Mouse (Mus musculus): ENCODE measurements around the gene Ccdc42. TPM values are rescaled to one million over a fixed set of nuclear protein-coding genes. Genes with fewer than 3 reads are reported as not detected.

The Ccdc42 gene
- 0.58 TPM in 1 of 2 replicates, not detected in the other for polyA plus RNA-seq (2015; fragmentation: Nextera tagmentation; extraction: Ambion mirVana)

DNA sequence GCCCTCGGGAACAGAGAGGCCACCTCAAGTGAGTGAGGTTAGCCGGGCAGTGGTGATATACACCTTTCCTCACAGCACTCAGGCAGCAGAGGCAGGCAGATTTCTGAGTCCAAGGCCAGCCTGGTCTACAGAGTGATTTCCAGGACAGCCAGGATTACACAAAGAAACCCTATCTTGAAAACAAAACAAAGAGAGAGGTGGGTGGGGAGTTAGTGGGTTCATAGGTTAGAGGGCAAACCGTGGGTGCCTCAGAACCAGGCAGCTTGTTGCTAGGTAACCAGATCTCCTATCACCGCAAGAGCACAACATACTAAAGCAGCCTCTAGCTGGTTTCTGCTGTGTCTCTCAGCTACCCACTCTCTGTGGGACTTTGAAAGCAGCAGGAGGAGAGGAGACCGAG is at the start of gene Ccdc42:
Gene Ccdc42 (plus strand): TSS at position 301 of the 400 bp plus-strand sequence.
- Histone ChIP-seq H3K4me2 (ENCODE audit: low read length) (no peak within 1 kb of the TSS), H3K4me3 (replicated peaks; ENCODE audit: low read length) (no peak within 1 kb of the TSS), H3K27ac (ENCODE audit: low read length) (no peak within 1 kb of the TSS), H3K9me3 (ENCODE audit: control insufficient read depth, low read length) (no peaks in the 10 kb centered on the region), H3K4me1 (replicated peaks; ENCODE audit: control insufficient read depth, insufficient read depth, low read length) (peaks cover 5% of the 10 kb centered on the region; the same call in 1 of the 2 replicates), H3K27me3 (replicated peaks; ENCODE audit: control insufficient read depth, insufficient read depth, low read length) (no peaks in the 10 kb centered on the region), H3K36me3 (ENCODE audit: control insufficient read depth, insufficient read depth) (no peaks in the 10 kb centered on the region), H3K9ac (replicated peaks; ENCODE audit: low read depth, low read length) (no peak within 1 kb of the TSS)
- no peak for ATAC-seq
- WGBS = 72% methylated on average over 5 of the region's 5 CpGs

DNA sequence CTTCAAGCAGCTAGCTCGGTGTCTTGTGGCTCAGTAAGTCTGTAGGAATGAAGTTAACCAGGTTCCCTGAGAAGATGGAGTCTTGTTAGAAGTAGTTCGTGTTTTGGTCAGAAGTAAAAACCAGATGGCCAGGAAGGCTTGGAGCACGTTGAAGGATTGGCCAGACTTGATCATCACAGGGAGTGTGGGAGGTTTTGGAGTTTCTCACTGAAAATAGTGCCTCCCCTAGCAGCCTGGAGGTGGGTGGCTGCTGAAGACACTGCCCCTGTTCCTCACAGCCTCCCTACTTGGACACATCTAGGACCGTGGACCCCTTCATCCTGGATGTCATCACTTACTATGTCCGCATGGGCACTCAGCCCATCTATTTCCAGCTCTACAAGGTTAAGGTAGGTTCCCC is 47.2 kb upstream of the Ccdc42 start:
- Histone ChIP-seq H3K27ac (ENCODE audit: low read length) (no peak overlapping the region), H3K27me3 (replicated peaks; ENCODE audit: control insufficient read depth, insufficient read depth, low read length) (no peaks in the 10 kb centered on the region), H3K4me2 (ENCODE audit: low read length) (no peak overlapping the region), H3K9ac (replicated peaks; ENCODE audit: low read depth, low read length) (no peak overlapping the region), H3K9me3 (ENCODE audit: control insufficient read depth, low read length) (no peaks in the 10 kb centered on the region), H3K36me3 (ENCODE audit: control insufficient read depth, insufficient read depth) (no peaks in the 10 kb centered on the region), H3K4me1 (replicated peaks; ENCODE audit: control insufficient read depth, insufficient read depth, low read length) (no peaks in the 10 kb centered on the region), H3K4me3 (replicated peaks; ENCODE audit: low read length) (no peak overlapping the region)
- ATAC-seq = no peak
- 64% methylated on average over 5 of the region's 5 CpGs for WGBS

DNA sequence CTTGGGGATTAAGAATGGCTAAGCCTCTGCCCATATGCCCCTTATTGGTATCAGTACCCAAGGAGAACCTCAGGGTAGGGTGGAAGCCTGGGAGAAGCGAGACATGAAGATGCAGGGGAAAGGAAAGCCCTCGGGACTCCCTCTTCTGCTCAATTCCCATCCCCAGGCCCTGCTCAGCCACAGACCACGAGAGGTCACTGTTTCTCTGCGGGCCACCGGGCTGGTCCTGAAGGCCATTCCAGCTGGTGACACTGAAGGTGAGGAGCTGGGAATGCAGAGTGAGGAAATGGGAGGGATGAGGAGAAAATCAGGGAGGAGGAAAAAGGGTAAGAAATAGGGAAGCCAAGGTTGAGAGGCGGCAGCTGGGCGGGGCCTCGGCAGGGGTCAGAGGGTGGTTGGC is 42.3 kb upstream of the Ccdc42 start:
- WGBS = 9% methylated on average over 8 of the region's 8 CpGs
- no peaks in the 10 kb centered on the region for H3K9me3 ChIP-seq (ENCODE audit: control insufficient read depth, low read length)

DNA sequence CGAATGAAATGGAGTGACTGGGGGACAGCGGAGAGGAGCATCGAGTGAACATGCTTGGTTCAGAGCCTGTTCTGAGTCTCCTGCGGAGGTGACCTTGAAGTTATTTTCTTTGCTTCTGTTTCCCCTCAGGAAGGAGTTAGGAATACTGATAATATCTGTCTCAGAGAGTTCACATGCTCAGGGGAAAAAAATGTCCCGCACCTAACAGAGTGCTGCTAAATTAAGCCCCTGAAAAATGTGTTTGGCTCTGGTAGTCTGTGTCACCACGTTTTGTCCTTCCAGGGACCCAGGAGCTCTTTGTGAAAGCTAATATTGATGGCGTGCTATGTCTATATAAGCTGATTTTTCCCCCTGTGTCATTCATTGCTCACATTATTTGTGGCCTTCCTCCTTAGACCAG is 41.6 kb upstream of the Ccdc42 start:
- Histone ChIP-seq H3K36me3 (ENCODE audit: control insufficient read depth, insufficient read depth) (no peaks in the 10 kb centered on the region), H3K4me2 (ENCODE audit: low read length) (no peak overlapping the region), H3K27ac (ENCODE audit: low read length) (no peak overlapping the region), H3K9ac (replicated peaks; ENCODE audit: low read depth, low read length) (no peak overlapping the region), H3K4me1 (replicated peaks; ENCODE audit: control insufficient read depth, insufficient read depth, low read length) (no peaks in the 10 kb centered on the region), H3K4me3 (replicated peaks; ENCODE audit: low read length) (no peak overlapping the region), H3K27me3 (replicated peaks; ENCODE audit: control insufficient read depth, insufficient read depth, low read length) (no peaks in the 10 kb centered on the region), H3K9me3 (ENCODE audit: control insufficient read depth, low read length) (no peaks in the 10 kb centered on the region)
- no peak for ATAC-seq
- 61% methylated on average over 7 of the region's 7 CpGs for WGBS

More for the DNA sequence above, 42.3 kb upstream of the Ccdc42 start:
- ATAC-seq = no peak
- Histone ChIP-seq H3K27ac (ENCODE audit: low read length) (no peak overlapping the region), H3K4me2 (ENCODE audit: low read length) (no peak overlapping the region), H3K9ac (replicated peaks; ENCODE audit: low read depth, low read length) (no peak overlapping the region), H3K36me3 (ENCODE audit: control insufficient read depth, insufficient read depth) (no peaks in the 10 kb centered on the region), H3K4me3 (replicated peaks; ENCODE audit: low read length) (no peak overlapping the region), H3K4me1 (replicated peaks; ENCODE audit: control insufficient read depth, insufficient read depth, low read length) (no peaks in the 10 kb centered on the region), H3K27me3 (replicated peaks; ENCODE audit: control insufficient read depth, insufficient read depth, low read length) (no peaks in the 10 kb centered on the region)

GRCm38 (mm10) chr11:68545682-68546222 is 41.1 kb upstream of the Ccdc42 start:
- ATAC-seq = no peak
- Histone ChIP-seq H3K27ac (ENCODE audit: low read length) (no peak overlapping the region), H3K27me3 (replicated peaks; ENCODE audit: control insufficient read depth, insufficient read depth, low read length) (no peaks in the 10 kb centered on the region), H3K9me3 (ENCODE audit: control insufficient read depth, low read length) (no peaks in the 10 kb centered on the region), H3K4me2 (ENCODE audit: low read length) (no peak overlapping the region), H3K9ac (replicated peaks; ENCODE audit: low read depth, low read length) (no peak overlapping the region), H3K4me1 (replicated peaks; ENCODE audit: control insufficient read depth, insufficient read depth, low read length) (no peaks in the 10 kb centered on the region), H3K36me3 (ENCODE audit: control insufficient read depth, insufficient read depth) (no peaks in the 10 kb centered on the region), H3K4me3 (replicated peaks; ENCODE audit: low read length) (no peak overlapping the region)
- 78% methylated on average over 8 of the region's 8 CpGs for WGBS

GRCm38 (mm10) chr11:68547484-68547883 is 39.3 kb upstream of the Ccdc42 start:
- H3K36me3 ChIP-seq (ENCODE audit: control insufficient read depth, insufficient read depth) = no peaks in the 10 kb centered on the region
- no peak for ATAC-seq
- H3K4me2 ChIP-seq (ENCODE audit: low read length) = no peak overlapping the region
- H3K9me3 ChIP-seq (ENCODE audit: control insufficient read depth, low read length) = no peaks in the 10 kb centered on the region
- H3K4me3 ChIP-seq (replicated peaks; ENCODE audit: low read length) = no peak overlapping the region
- H3K27me3 ChIP-seq (replicated peaks; ENCODE audit: control insufficient read depth, insufficient read depth, low read length) = no peaks in the 10 kb centered on the region
- no peak overlapping the region for H3K27ac ChIP-seq (ENCODE audit: low read length)
- H3K9ac ChIP-seq (replicated peaks; ENCODE audit: low read depth, low read length) = no peak overlapping the region
- WGBS = 51% methylated on average over 2 of the region's 2 CpGs
- H3K4me1 ChIP-seq (replicated peaks; ENCODE audit: control insufficient read depth, insufficient read depth, low read length) = no peaks in the 10 kb centered on the region

GRCm38 (mm10) chr11:68549597-68549996 is 37.2 kb upstream of the Ccdc42 start:
- H3K9me3 ChIP-seq (ENCODE audit: control insufficient read depth, low read length) = no peaks in the 10 kb centered on the region
- no peaks in the 10 kb centered on the region for H3K4me1 ChIP-seq (replicated peaks; ENCODE audit: control insufficient read depth, insufficient read depth, low read length)
- H3K27ac ChIP-seq (ENCODE audit: low read length) = no peak overlapping the region
- H3K27me3 ChIP-seq (replicated peaks; ENCODE audit: control insufficient read depth, insufficient read depth, low read length) = no peaks in the 10 kb centered on the region
- no peaks in the 10 kb centered on the region for H3K36me3 ChIP-seq (ENCODE audit: control insufficient read depth, insufficient read depth)
- ATAC-seq = no peak
- 55% methylated on average over 3 of the region's 3 CpGs for WGBS
- no peak overlapping the region for H3K4me2 ChIP-seq (ENCODE audit: low read length)
- no peak overlapping the region for H3K4me3 ChIP-seq (replicated peaks; ENCODE audit: low read length)
- no peak overlapping the region for H3K9ac ChIP-seq (replicated peaks; ENCODE audit: low read depth, low read length)

GRCm38 (mm10) chr11:68550358-68550757 is 36.5 kb upstream of the Ccdc42 start:
- whole genome bisulfite sequencing = 62% methylated on average over 4 of the region's 4 CpGs
- no peak for ATAC-seq
- Histone ChIP-seq H3K4me1 (replicated peaks; ENCODE audit: control insufficient read depth, insufficient read depth, low read length) (no peaks in the 10 kb centered on the region), H3K9me3 (ENCODE audit: control insufficient read depth, low read length) (no peaks in the 10 kb centered on the region), H3K36me3 (ENCODE audit: control insufficient read depth, insufficient read depth) (no peaks in the 10 kb centered on the region), H3K27ac (ENCODE audit: low read length) (no peak overlapping the region), H3K9ac (replicated peaks; ENCODE audit: low read depth, low read length) (no peak overlapping the region), H3K4me2 (ENCODE audit: low read length) (no peak overlapping the region), H3K27me3 (replicated peaks; ENCODE audit: control insufficient read depth, insufficient read depth, low read length) (no peaks in the 10 kb centered on the region), H3K4me3 (replicated peaks; ENCODE audit: low read length) (no peak overlapping the region)

- no peak for ATAC-seq
- WGBS = 32% methylated on average over 8 of the region's 8 CpGs
- H3K27ac ChIP-seq (ENCODE audit: low read length) = no peak overlapping the region
Measured at GRCm38 (mm10) chr11:68553981-68554471, 32.8 kb upstream of the Ccdc42 start.

More at GRCm38 (mm10) chr11:68553981-68554471, 32.8 kb upstream of the Ccdc42 start:
- Histone ChIP-seq H3K27me3 (replicated peaks; ENCODE audit: control insufficient read depth, insufficient read depth, low read length) (0 out of 2 replicates have a peak, but pooled peaks cover 3% of the 10 kb centered on the region), H3K36me3 (ENCODE audit: control insufficient read depth, insufficient read depth) (no peaks in the 10 kb centered on the region), H3K4me1 (replicated peaks; ENCODE audit: control insufficient read depth, insufficient read depth, low read length) (peaks cover 3% of the 10 kb centered on the region; the same call in 1 of the 2 replicates), H3K4me3 (replicated peaks; ENCODE audit: low read length) (no peak overlapping the region), H3K9ac (replicated peaks; ENCODE audit: low read depth, low read length) (no peak overlapping the region), H3K4me2 (ENCODE audit: low read length) (no peak overlapping the region), H3K9me3 (ENCODE audit: control insufficient read depth, low read length) (no peaks in the 10 kb centered on the region)
